Mouse (Mus musculus) midbrain, embryonic 13.5 days (tissue): Measurements from ENCODE around the gene Gpr162. TPM values are rescaled to one million over a fixed set of nuclear protein-coding genes. Genes with fewer than 3 reads are reported as not detected.

Experiments
- ATAC-seq: fragments of 200-750 bp; cut with Nextera tagmentation; 2 replicates; pipeline ENCODE4 v1.8.0; 2017; ENCODE audit warnings: mild to moderate bottlenecking, moderate TSS enrichment, moderate library complexity
- H3K27ac ChIP-seq: fragments of 300-500 bp; sonication (generic); 2 replicates; pipeline ENCODE4 v1.5.1; 2015; ENCODE audit warnings: inconsistent platforms, mild to moderate bottlenecking, moderate library complexity
- H3K27me3 ChIP-seq: fragments of 300-500 bp; sonication (generic); 2 replicates; pipeline ENCODE4 v1.6.1; 2015; ENCODE audit warnings: mild to moderate bottlenecking, inconsistent platforms
- H3K36me3 ChIP-seq: fragments of 300-500 bp; sonication (generic); 2 replicates; pipeline ENCODE4 v1.6.1; 2015; ENCODE audit warnings: mild to moderate bottlenecking, inconsistent platforms
- H3K4me1 ChIP-seq: fragments of 300-500 bp; sonication (generic); replicated peaks from 2 replicates; pipeline ENCODE4 v1.6.1; 2015; ENCODE audit warnings: inconsistent platforms
- H3K4me2 ChIP-seq: fragments of 300-500 bp; sonication (generic); replicated peaks from 2 replicates; pipeline ENCODE4 v1.6.1; 2015; ENCODE audit warnings: moderate library complexity, mild to moderate bottlenecking, inconsistent platforms
- H3K4me3 ChIP-seq: fragments of 300-500 bp; sonication (generic); replicated peaks from 2 replicates; pipeline ENCODE4 v1.5.1; 2015; ENCODE audit warnings: mild to moderate bottlenecking, inconsistent platforms
- H3K9ac ChIP-seq: fragments of 300-500 bp; sonication (generic); replicated peaks from 2 replicates; pipeline ENCODE4 v1.6.1; 2015; ENCODE audit warnings: mild to moderate bottlenecking, inconsistent platforms
- H3K9me3 ChIP-seq: fragments of 300-500 bp; sonication (generic); 2 replicates; pipeline ENCODE4 v1.6.1; 2016; ENCODE audit warnings: mild to moderate bottlenecking, inconsistent platforms
- WGBS: fragments of 180-500 bp; shearing (Covaris S2); methylation state at CpG from one replicate; pipeline ENCODE4 v1.1.7; 2015; 5-methylcytosine and 5-hydroxymethylcytosine counted together
- polyA plus RNA-seq: library from polyadenylated mRNA; unstranded; fragments of >200 nt; fragmentation: Nextera tagmentation; extraction: Ambion mirVana; gene quantifications from 2 replicates; pipeline ENCODE4 v1.2.1, GENCODE M21; 2015

Gene Gpr162
- polyA plus RNA-seq, 1 experiment from 2014 or later: 22.9 TPM

GRCm38 (mm10) chr6:124856916-124857839 is 6.6 kb downstream of the Gpr162 start, which contains the start of gene P3h3:
Gene P3h3 (minus strand): TSS chr6:124857752.
- peak within 1 kb of the TSS; percentile 98 for H3K27ac ChIP-seq
- peaks cover 14% of the 10 kb centered on the region for H3K36me3 ChIP-seq
- peak; percentile 87 for ATAC-seq
- peak within 1 kb of the TSS; percentile 71 for H3K4me3 ChIP-seq
- peak within 1 kb of the TSS; percentile 81 for H3K4me2 ChIP-seq
- no peaks in the 10 kb centered on the region for H3K9me3 ChIP-seq
- peaks cover 56% of the 10 kb centered on the region for H3K4me1 ChIP-seq
- H3K27me3 ChIP-seq: 0 out of 2 replicates have a peak, but pooled peaks cover 12% of the 10 kb centered on the region
- H3K9ac ChIP-seq: peak within 1 kb of the TSS; percentile 96
- WGBS: under 1% methylated on average over 78 of the region's 86 CpGs

GRCm38 (mm10) chr6:124856321-124856720 is 7.5 kb downstream of the Gpr162 start:
- H3K9me3 ChIP-seq: no peaks in the 10 kb centered on the region
- 0 out of 2 replicates have a peak, but pooled peaks cover 10% of the 10 kb centered on the region for H3K27me3 ChIP-seq
- peak overlapping the region; percentile 71 for H3K4me3 ChIP-seq
- peak overlapping the region; percentile 81 for H3K4me2 ChIP-seq
- peaks cover 47% of the 10 kb centered on the region for H3K4me1 ChIP-seq
- ATAC-seq: peak; percentile 77
- peak overlapping the region; percentile 98 for H3K27ac ChIP-seq
- WGBS: 6% methylated on average over 14 of the region's 14 CpGs
- peaks cover 14% of the 10 kb centered on the region for H3K36me3 ChIP-seq
- H3K9ac ChIP-seq: peak overlapping the region; percentile 96

- Histone ChIP-seq H3K4me2 (no peak overlapping the region), H3K4me3 (no peak overlapping the region), H3K36me3 (peaks cover 8% of the 10 kb centered on the region), H3K27ac (no peak overlapping the region), H3K27me3 (0 out of 2 replicates have a peak, but pooled peaks cover 6% of the 10 kb centered on the region), H3K9me3 (no peaks in the 10 kb centered on the region), H3K9ac (0 out of 2 replicates have a peak overlapping the region, but pooled peaks have one; percentile 3), H3K4me1 (peaks cover 30% of the 10 kb centered on the region)
- WGBS: 78% methylated on average over 12 of the region's 12 CpGs
- no peak for ATAC-seq
These were observed 9.1 kb downstream of the Gpr162 start for GRCm38 (mm10) chr6:124854647-124855046.

- H3K4me2 ChIP-seq: no peak overlapping the region
- H3K9me3 ChIP-seq: no peaks in the 10 kb centered on the region
- no peaks in the 10 kb centered on the region for H3K27me3 ChIP-seq
- H3K27ac ChIP-seq: no peak overlapping the region
- H3K4me3 ChIP-seq: no peak overlapping the region
- H3K36me3 ChIP-seq: peaks cover 15% of the 10 kb centered on the region
- H3K9ac ChIP-seq: no peak overlapping the region
- peaks cover 8% of the 10 kb centered on the region for H3K4me1 ChIP-seq
- 56% methylated on average over 8 of the region's 8 CpGs for WGBS
- ATAC-seq: no peak
These were observed 13.2 kb downstream of the Gpr162 start for GRCm38 (mm10) chr6:124850535-124850934.

GRCm38 (mm10) chr6:124847305-124847704 is 16.5 kb downstream of the Gpr162 start:
- 4% methylated on average over 9 of the region's 9 CpGs for WGBS
- Histone ChIP-seq H3K4me2 (0 out of 2 replicates have a peak overlapping the region, but pooled peaks have one; percentile 15), H3K27ac (peak overlapping the region; percentile 80), H3K9me3 (no peaks in the 10 kb centered on the region), H3K4me1 (0 out of 2 replicates have a peak, but pooled peaks cover 7% of the 10 kb centered on the region), H3K36me3 (peaks cover 19% of the 10 kb centered on the region), H3K9ac (no peak overlapping the region), H3K27me3 (no peaks in the 10 kb centered on the region), H3K4me3 (no peak overlapping the region)
- peak; percentile 94 for ATAC-seq

- ATAC-seq: peak; percentile 71
- Histone ChIP-seq H3K4me2 (peak within 1 kb of the TSS; percentile 31), H3K4me3 (no peak within 1 kb of the TSS), H3K4me1 (peaks cover 20% of the 10 kb centered on the region), H3K27me3 (no peaks in the 10 kb centered on the region), H3K27ac (peak within 1 kb of the TSS; percentile 72), H3K9ac (peak within 1 kb of the TSS; percentile 50), H3K9me3 (no peaks in the 10 kb centered on the region), H3K36me3 (peaks cover 18% of the 10 kb centered on the region)
- 15% methylated on average over 15 of the region's 15 CpGs for WGBS
These were observed 23.3 kb downstream of the Gpr162 start, which contains the start of gene Gnb3 for GRCm38 (mm10) chr6:124840241-124841167. Gene Gnb3 (minus strand): TSS chr6:124840275.

GRCm38 (mm10) chr6:124839805-124840204 is 24.0 kb downstream of the Gpr162 start:
- Histone ChIP-seq H3K9me3 (no peaks in the 10 kb centered on the region), H3K36me3 (peaks cover 12% of the 10 kb centered on the region), H3K9ac (peak overlapping the region; percentile 50), H3K4me3 (no peak overlapping the region), H3K27me3 (no peaks in the 10 kb centered on the region), H3K27ac (peak overlapping the region; percentile 72), H3K4me2 (peak overlapping the region; percentile 31), H3K4me1 (peaks cover 21% of the 10 kb centered on the region)
- peak; percentile 62 for ATAC-seq
- 14% methylated on average over 8 of the region's 8 CpGs for WGBS

GRCm38 (mm10) chr6:124836411-124836810 is 27.4 kb downstream of the Gpr162 start:
- Histone ChIP-seq H3K9me3 (no peaks in the 10 kb centered on the region), H3K4me1 (peaks cover 31% of the 10 kb centered on the region), H3K4me3 (no peak overlapping the region), H3K9ac (no peak overlapping the region), H3K27me3 (no peaks in the 10 kb centered on the region), H3K27ac (no peak overlapping the region), H3K36me3 (peaks cover 14% of the 10 kb centered on the region), H3K4me2 (no peak overlapping the region)
- 86% methylated on average over 7 of the region's 7 CpGs for WGBS
- ATAC-seq: no peak

GRCm38 (mm10) chr6:124835531-124835930 is 28.3 kb downstream of the Gpr162 start:
- no peak overlapping the region for H3K4me3 ChIP-seq
- no peak overlapping the region for H3K27ac ChIP-seq
- H3K27me3 ChIP-seq: no peaks in the 10 kb centered on the region
- H3K9ac ChIP-seq: no peak overlapping the region; the same call in 1 of the 2 replicates
- WGBS: 70% methylated on average over 10 of the region's 10 CpGs
- H3K36me3 ChIP-seq: peaks cover 11% of the 10 kb centered on the region
- no peak overlapping the region for H3K4me2 ChIP-seq
- peaks cover 34% of the 10 kb centered on the region for H3K4me1 ChIP-seq
- no peaks in the 10 kb centered on the region for H3K9me3 ChIP-seq
- no peak for ATAC-seq

GRCm38 (mm10) chr6:124834512-124835081 is 29.2 kb downstream of the Gpr162 start:
- no peak for ATAC-seq
- no peaks in the 10 kb centered on the region for H3K9me3 ChIP-seq
- no peak overlapping the region for H3K4me3 ChIP-seq
- 92% methylated on average over 6 of the region's 6 CpGs for whole genome bisulfite sequencing
- H3K27me3 ChIP-seq: no peaks in the 10 kb centered on the region
- peaks cover 11% of the 10 kb centered on the region for H3K36me3 ChIP-seq
- no peak overlapping the region for H3K4me2 ChIP-seq
- H3K4me1 ChIP-seq: peaks cover 30% of the 10 kb centered on the region
- H3K9ac ChIP-seq: no peak overlapping the region
- H3K27ac ChIP-seq: no peak overlapping the region

GRCm38 (mm10) chr6:124831649-124832048 is 32.1 kb downstream of the Gpr162 start:
- Histone ChIP-seq H3K27me3 (no peaks in the 10 kb centered on the region), H3K4me1 (peaks cover 37% of the 10 kb centered on the region), H3K9ac (0 out of 2 replicates have a peak overlapping the region, but pooled peaks have one; percentile 7), H3K4me2 (peak overlapping the region; percentile 89), H3K27ac (no peak overlapping the region), H3K9me3 (no peaks in the 10 kb centered on the region), H3K4me3 (peak overlapping the region; percentile 51; the same call in 1 of the 2 replicates), H3K36me3 (peaks cover 16% of the 10 kb centered on the region)
- ATAC-seq: no peak
- WGBS: 96% methylated on average over 8 of the region's 8 CpGs
